Mouse (Mus musculus) neural tube, embryonic 14.5 days (tissue): ENCODE data around the gene Prrc2c. TPM values are rescaled to one million over a fixed set of nuclear protein-coding genes. Genes with fewer than 3 reads are reported as not detected.
"Not testable (repeated sequence)": the region's sequence is repeated elsewhere in the genome, so short reads cannot be mapped to it uniquely, and the experiment has no call there.

ENCODE experiments used
- ATAC-seq: fragments of 200-750 bp; cut with Nextera tagmentation; 2 replicates; pipeline ENCODE4 v1.8.0; 2017; ENCODE audit warnings: low read depth, mild to moderate bottlenecking, moderate TSS enrichment, moderate library complexity
- H3K27ac ChIP-seq: fragments of 300-500 bp; sonication (generic); 2 replicates; pipeline ENCODE4 v1.5.1; 2014; ENCODE audit warnings: low read depth, mild to moderate bottlenecking, control low read depth, low read length, moderate library complexity, mixed read lengths
- H3K27me3 ChIP-seq: fragments of 300-500 bp; sonication (generic); 2 replicates; pipeline ENCODE4 v1.6.1; 2014; ENCODE audit warnings: low read length; ENCODE audit not compliant: control insufficient read depth, insufficient read depth
- H3K36me3 ChIP-seq: fragments of 300-500 bp; sonication (generic); 2 replicates; pipeline ENCODE4 v1.6.1; 2014; ENCODE audit warnings: low read length, mixed read lengths; ENCODE audit not compliant: control insufficient read depth, insufficient read depth
- H3K4me1 ChIP-seq: fragments of 300-500 bp; sonication (generic); 2 replicates; pipeline ENCODE4 v1.6.1; 2014; ENCODE audit warnings: low read length; ENCODE audit not compliant: control insufficient read depth, insufficient read depth
- H3K4me2 ChIP-seq: fragments of 300-500 bp; sonication (generic); 2 replicates; pipeline ENCODE4 v1.6.1; 2014; ENCODE audit warnings: mild to moderate bottlenecking, low read depth, low read length, control low read depth
- H3K4me3 ChIP-seq: fragments of 300-500 bp; sonication (generic); 2 replicates; pipeline ENCODE4 v1.5.1; 2014; ENCODE audit warnings: low read depth, low read length, control low read depth, mixed read lengths
- H3K9ac ChIP-seq: fragments of 300-500 bp; sonication (generic); replicated peaks from 2 replicates; pipeline ENCODE4 v1.6.1; 2014; ENCODE audit warnings: low read depth, mild to moderate bottlenecking, control low read depth, low read length, mixed read lengths
- H3K9me3 ChIP-seq: fragments of 300-500 bp; sonication (generic); 2 replicates; pipeline ENCODE4 v1.6.1; 2016; ENCODE audit warnings: low read length; ENCODE audit not compliant: control insufficient read depth
- WGBS: fragments of 180-500 bp; shearing (Covaris S2); extraction: QIAGEN DNeasy Blood & Tissue Kit; methylation state at CpG from one replicate; pipeline ENCODE4 v1.1.7; 2014; 5-methylcytosine and 5-hydroxymethylcytosine counted together
- polyA plus RNA-seq: library from polyadenylated mRNA; unstranded; fragments of >200 nt; fragmentation: Nextera tagmentation; extraction: Ambion mirVana; gene quantifications from 2 replicates; pipeline ENCODE4 v1.2.1, GENCODE M21; 2014

The Prrc2c gene
- polyA plus RNA-seq, 1 experiment from 2014 or later: 176 TPM

DNA sequence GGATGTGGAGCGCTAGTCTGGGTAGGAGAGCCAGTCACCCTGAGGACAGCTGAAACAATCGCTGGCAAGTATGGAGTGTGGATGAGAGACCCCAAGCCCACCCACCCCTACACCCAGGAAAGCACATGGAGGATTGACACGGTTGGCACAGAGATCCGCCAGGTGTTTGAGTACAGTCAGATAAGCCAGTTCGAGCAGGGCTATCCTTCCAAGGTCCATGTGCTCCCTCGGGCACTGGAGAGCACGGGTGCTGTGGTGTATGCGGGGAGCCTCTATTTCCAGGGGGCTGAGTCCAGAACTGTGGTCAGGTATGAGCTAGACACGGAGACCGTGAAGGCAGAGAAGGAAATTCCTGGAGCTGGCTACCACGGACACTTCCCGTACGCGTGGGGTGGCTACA is 91.9 kb downstream of the Prrc2c start:
- no peak for ATAC-seq
- no peaks in the 10 kb centered on the region for H3K36me3 ChIP-seq
- WGBS: 97% methylated on average over 14 of the region's 14 CpGs
- no peak overlapping the region for H3K27ac ChIP-seq
- H3K4me3 ChIP-seq: no peak overlapping the region
- no peak overlapping the region for H3K4me2 ChIP-seq
- no peaks in the 10 kb centered on the region for H3K27me3 ChIP-seq
- H3K4me1 ChIP-seq: no peaks in the 10 kb centered on the region
- no peak overlapping the region for H3K9ac ChIP-seq
- H3K9me3 ChIP-seq: no peaks in the 10 kb centered on the region

DNA sequence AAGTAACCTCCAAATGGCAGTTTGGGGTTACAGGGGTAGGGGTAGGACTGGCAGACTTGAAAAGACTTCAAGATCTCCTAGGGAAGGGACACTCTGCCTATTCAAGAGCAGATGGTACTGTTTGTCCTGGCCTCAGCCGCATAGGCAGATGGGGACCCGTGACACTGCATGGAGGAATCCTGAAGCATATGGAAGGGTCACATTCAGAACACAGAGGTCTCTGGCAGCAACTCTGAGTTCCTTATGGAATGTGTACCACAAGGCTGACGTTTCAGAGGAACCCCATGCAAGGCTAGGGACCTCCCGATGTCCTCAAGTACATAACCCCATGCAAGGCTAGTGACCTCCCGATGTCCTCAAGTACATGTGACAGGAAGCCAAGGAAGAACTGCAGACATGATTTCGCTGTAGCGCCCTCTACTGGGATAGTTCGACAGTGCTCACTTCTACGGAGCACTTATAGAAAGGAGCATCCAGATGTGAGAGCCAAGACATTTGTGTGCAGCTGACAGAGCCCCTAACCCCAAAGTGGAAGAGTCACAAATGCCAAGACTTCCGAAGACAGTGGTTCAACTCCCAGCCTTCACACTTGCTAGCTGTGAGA is 94.2 kb downstream of the Prrc2c start:
- Histone ChIP-seq H3K4me1 (no peaks in the 10 kb centered on the region), H3K27me3 (no peaks in the 10 kb centered on the region), H3K4me3 (no peak overlapping the region), H3K36me3 (no peaks in the 10 kb centered on the region), H3K27ac (no peak overlapping the region), H3K9ac (no peak overlapping the region), H3K4me2 (no peak overlapping the region), H3K9me3 (no peaks in the 10 kb centered on the region)
- no peak for ATAC-seq
- 80% methylated on average over 10 of the region's 10 CpGs for WGBS

DNA sequence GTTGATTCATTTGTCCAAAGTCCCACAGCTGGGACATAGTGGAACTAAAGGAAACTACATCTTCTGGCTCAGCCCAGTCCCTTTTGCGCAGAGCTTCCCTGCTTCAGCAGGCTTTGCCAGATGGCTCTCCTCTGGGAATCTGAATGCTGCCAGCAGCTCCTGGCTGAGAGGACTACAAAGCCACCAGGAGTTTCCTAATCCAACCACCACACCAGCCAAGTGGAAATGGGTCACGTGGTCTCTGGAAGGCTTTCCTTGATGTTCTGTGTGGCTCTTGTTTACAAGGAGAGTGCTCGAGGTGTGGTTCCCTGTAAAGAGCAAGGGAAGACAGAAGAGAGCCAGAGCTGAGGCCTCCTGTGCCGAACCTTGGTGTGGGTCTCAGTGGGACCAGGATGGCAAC is 96.6 kb downstream of the Prrc2c start:
- no peak overlapping the region for H3K27ac ChIP-seq
- no peak overlapping the region for H3K4me2 ChIP-seq
- H3K9ac ChIP-seq: no peak overlapping the region
- no peak for ATAC-seq
- H3K4me1 ChIP-seq: no peaks in the 10 kb centered on the region
- H3K36me3 ChIP-seq: no peaks in the 10 kb centered on the region
- no peak overlapping the region for H3K4me3 ChIP-seq
- no peaks in the 10 kb centered on the region for H3K27me3 ChIP-seq
- H3K9me3 ChIP-seq: no peaks in the 10 kb centered on the region
- 57% methylated on average over 4 of the region's 4 CpGs for WGBS

DNA sequence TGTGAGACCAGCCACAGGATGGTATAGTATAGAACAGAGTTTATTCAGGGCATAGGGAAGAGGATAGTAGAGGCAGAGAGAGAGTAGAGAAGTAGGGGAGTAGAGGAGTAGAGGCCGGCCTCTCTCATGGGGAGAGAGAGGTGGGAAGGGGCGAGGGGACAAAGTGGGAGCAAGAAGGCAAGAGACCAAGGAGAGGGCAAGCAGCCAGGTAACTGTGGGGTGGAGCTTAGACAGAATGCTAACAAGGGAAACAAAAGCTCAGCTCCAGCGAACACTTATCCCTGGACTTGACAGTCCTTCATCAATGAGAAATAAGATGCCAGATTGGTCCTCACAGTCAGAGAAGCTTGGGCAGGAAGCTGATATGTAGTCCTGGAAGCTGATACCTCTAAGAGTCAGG is 97.8 kb downstream of the Prrc2c start:
- Histone ChIP-seq H3K4me1 (no peaks in the 10 kb centered on the region), H3K4me2 (no peak overlapping the region), H3K9ac (no peak overlapping the region), H3K27me3 (no peaks in the 10 kb centered on the region), H3K4me3 (no peak overlapping the region), H3K27ac (no peak overlapping the region), H3K9me3 (no peaks in the 10 kb centered on the region), H3K36me3 (no peaks in the 10 kb centered on the region)
- no peak for ATAC-seq
- WGBS: 75% methylated on average over 3 of the region's 3 CpGs

DNA sequence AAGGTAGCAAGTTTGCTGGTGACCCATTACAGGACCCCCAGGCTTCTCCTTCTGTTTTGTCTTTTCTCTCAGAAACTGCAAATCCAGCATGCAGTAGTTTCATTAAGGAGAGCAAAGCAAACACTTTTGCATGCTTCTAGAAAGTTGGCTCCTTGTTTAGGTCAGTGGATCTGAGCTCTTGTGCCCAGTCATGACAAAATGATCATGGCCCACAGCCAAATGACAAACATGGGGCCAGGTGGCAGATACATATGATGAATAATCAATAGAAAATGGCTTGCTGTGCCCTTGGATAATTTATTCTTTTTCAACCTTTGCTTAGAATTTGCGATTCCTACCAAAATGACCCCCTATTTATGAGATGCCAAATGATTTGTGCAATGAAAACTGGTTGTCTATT is 100.5 kb downstream of the Prrc2c start:
- WGBS: 91% methylated on average over 1 of the region's 1 CpGs
- H3K9me3 ChIP-seq: no peaks in the 10 kb centered on the region
- no peak for ATAC-seq

GRCm38 (mm10) chr1:162639051-162639750 is 101.2 kb downstream of the Prrc2c start, which contains the start of gene Myoc:
TSS of gene Myoc (plus strand) at chr1:162639155.
- ATAC-seq: no peak

More for the DNA sequence above, 100.5 kb downstream of the Prrc2c start:
- Histone ChIP-seq H3K27ac (no peak overlapping the region), H3K4me3 (no peak overlapping the region), H3K27me3 (no peaks in the 10 kb centered on the region), H3K9ac (no peak overlapping the region), H3K4me2 (no peak overlapping the region), H3K4me1 (no peaks in the 10 kb centered on the region), H3K36me3 (no peaks in the 10 kb centered on the region)

GRCm38 (mm10) chr1:162638535-162638934 is 101.8 kb downstream of the Prrc2c start:
- H3K27me3 ChIP-seq: no peaks in the 10 kb centered on the region
- ATAC-seq: no peak
- H3K36me3 ChIP-seq: no peaks in the 10 kb centered on the region
- no peak overlapping the region for H3K27ac ChIP-seq
- no peaks in the 10 kb centered on the region for H3K9me3 ChIP-seq
- no peak overlapping the region for H3K4me3 ChIP-seq
- H3K4me2 ChIP-seq: no peak overlapping the region
- H3K9ac ChIP-seq: no peak overlapping the region
- no peaks in the 10 kb centered on the region for H3K4me1 ChIP-seq
- 87% methylated on average over 4 of the region's 4 CpGs for WGBS

More at GRCm38 (mm10) chr1:162639051-162639750, 101.2 kb downstream of the Prrc2c start, which contains the start of gene Myoc:
- Histone ChIP-seq H3K36me3 (no peaks in the 10 kb centered on the region), H3K4me2 (no peak within 1 kb of the TSS), H3K27ac (no peak within 1 kb of the TSS), H3K9me3 (no peaks in the 10 kb centered on the region), H3K27me3 (no peaks in the 10 kb centered on the region), H3K9ac (no peak within 1 kb of the TSS), H3K4me3 (no peak within 1 kb of the TSS), H3K4me1 (no peaks in the 10 kb centered on the region)
- 88% methylated on average over 10 of the region's 10 CpGs for WGBS

GRCm38 (mm10) chr1:162636516-162636915 is 103.8 kb downstream of the Prrc2c start:
- Histone ChIP-seq H3K4me2 (no peak overlapping the region), H3K4me1 (no peaks in the 10 kb centered on the region), H3K9me3 (no peaks in the 10 kb centered on the region), H3K9ac (no peak overlapping the region), H3K27me3 (no peaks in the 10 kb centered on the region), H3K36me3 (no peaks in the 10 kb centered on the region), H3K4me3 (no peak overlapping the region), H3K27ac (no peak overlapping the region)
- no peak for ATAC-seq
- WGBS: 60% methylated on average over 3 of the region's 3 CpGs

DNA sequence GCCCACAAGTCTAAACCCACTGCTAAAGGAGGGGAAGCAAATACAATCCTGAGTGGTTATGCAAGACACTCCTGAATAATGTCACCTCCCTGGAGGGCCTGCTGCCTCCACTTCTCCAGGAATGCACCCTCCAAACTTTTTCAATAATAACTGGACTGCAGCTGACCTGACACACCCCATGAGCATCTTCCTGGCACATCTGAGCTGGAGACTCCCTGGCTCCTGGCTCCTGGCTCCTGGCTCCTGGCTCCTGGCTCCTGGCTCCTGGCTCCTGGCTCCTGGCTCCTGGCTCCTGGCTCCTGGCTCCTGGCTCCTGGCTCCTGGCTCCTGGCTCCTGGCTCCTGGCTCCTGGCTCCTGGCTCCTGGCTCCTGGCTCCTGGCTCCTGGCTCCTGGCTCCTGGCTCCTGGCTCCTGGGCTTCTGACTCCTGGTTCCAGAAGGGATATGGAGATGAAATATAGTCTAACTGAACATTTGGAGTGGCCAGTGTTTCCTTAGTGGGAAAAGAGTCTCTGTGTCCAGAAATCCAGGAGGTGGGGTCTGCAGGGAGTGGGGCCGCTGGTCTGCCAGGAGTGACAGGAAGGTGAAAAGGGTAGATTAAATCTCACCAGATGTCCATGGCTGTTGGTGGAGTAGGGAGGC is 104.9 kb downstream of the Prrc2c start:
- not testable (repeated sequence) for H3K27ac ChIP-seq, H3K27me3 ChIP-seq, H3K36me3 ChIP-seq, H3K4me3 ChIP-seq, H3K4me2 ChIP-seq, ATAC-seq, H3K9ac ChIP-seq, H3K9me3 ChIP-seq, H3K4me1 ChIP-seq
- WGBS: 68% methylated on average over 1 of the region's 1 CpGs
